Mouse (Mus musculus): ENCODE measurements around the gene Pcx. TPM values are rescaled to one million over a fixed set of nuclear protein-coding genes. Genes with fewer than 3 reads are reported as not detected.

Gene Pcx
- total RNA-seq, 2 experiments from 2014 or later, result 3.9 to 11.0 TPM

DNA sequence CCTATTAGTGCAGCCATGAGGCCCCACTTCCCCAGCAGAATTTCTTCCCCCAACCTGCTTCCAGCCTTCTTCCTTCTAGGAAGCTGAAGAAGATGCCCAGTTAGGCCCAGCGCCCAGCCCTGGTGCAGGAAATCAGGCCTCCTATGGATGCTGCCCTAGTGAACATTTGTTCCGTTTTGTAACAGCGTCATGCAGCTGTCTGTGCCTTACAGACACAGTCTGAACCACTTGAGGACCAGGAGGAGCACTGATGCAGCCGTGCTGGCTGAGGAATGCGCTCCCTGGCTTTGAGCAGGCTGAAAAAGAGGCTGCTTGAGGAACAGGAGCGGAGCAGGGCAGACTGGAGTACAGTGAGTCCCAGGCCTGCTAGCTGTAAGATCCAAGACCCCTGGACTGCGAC, 15.6 kb upstream of the Pcx start:
- ATAC-seq (replicated peaks; ENCODE audit: low FRiP score, low TSS enrichment, poor library complexity, severe bottlenecking), result no peak

GRCm38 (mm10) chr19:4495814-4496213, 14.5 kb upstream of the Pcx start:
- no peak for ATAC-seq (replicated peaks; ENCODE audit: low FRiP score, low TSS enrichment, poor library complexity, severe bottlenecking)

DNA sequence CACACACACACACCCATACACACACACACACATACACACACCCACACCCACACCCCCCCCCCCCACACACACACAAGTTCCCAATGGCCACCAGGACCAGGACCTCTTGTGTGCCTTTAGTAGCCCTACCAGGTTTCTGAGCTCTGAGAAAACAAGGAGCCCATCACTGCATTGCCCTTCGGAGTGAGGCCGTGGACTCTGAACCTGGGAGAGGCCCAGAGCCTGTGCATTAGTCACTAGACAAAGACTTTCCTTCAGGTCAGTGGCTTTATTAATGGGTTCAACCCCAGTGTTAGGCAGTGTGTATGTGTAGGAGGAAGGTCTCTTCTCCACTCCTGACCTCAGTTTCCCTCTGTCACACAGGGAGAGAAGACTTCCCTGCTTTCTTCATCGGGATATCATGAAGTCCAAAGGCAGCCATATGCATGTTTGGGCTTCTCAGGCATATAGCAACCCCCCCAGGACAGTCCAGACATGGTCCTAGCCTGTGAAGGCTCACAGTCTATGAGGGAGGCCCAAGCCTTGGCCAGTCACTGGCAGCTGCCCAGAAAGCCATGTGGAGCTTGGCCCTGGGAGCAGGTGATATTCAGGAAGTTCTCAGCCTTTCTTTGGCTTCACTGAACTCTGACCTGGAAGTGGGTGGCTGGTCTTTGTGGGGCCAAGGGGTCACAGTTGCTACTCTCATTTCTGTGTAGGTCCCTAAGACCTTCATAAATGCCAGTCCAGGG, 13.6 kb upstream of the Pcx start:
- no peak for ATAC-seq (replicated peaks; ENCODE audit: low FRiP score, low TSS enrichment, poor library complexity, severe bottlenecking)

- peak; percentile 60 for ATAC-seq (replicated peaks; ENCODE audit: low FRiP score, low TSS enrichment, poor library complexity, severe bottlenecking)
These were observed 12.9 kb upstream of the Pcx start for GRCm38 (mm10) chr19:4497263-4497973.

DNA sequence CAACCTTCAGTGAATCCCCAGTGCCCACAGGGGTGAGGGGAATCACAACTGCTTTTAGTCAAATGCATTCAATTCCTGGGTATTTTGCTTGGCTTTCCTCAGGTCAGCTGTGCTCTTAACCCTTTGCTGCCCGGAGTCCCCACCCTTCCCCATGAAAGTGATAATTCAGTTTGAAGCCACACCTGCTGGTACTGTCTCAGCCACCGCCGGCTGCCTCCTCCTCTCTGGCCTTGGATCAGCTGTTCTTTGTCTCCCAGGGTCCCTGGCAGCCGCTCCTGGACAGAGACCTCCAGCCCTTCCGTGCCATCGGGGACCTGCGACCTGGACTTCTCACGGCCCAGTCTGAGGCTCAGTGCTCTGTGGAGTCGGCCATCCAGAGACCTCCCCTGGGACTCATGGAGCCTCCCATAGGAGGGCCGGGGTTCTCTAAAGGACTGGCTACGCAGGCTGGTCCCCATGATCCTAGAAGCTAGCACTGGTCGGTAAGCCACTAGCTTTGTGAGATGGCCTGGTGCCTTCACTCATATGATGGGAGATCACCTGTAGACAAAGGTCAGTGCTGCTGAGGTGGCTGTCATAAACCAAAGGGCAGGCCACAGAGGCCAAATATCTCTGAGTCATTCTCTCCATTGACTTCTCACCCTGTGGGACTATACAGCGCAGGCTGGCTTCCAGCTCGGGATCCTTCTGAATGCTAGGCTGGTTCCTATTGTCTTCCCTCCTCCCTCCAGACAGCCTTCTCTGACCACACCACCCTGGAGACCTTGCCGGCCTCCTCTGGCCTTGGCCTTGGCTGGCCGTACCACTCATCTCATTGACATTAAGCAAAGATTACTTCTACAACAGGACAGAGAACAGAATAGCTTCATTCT, 12.0 kb upstream of the Pcx start, which contains the start of gene 2010003K11Rik:
Gene 2010003K11Rik (minus strand): TSS at position 522 of the 872 bp plus-strand sequence.
- no peak for ATAC-seq (replicated peaks; ENCODE audit: low FRiP score, low TSS enrichment, poor library complexity, severe bottlenecking)

GRCm38 (mm10) chr19:4502701-4503100, 7.6 kb upstream of the Pcx start:
- no peak for ATAC-seq (replicated peaks; ENCODE audit: low FRiP score, low TSS enrichment, poor library complexity, severe bottlenecking)

DNA sequence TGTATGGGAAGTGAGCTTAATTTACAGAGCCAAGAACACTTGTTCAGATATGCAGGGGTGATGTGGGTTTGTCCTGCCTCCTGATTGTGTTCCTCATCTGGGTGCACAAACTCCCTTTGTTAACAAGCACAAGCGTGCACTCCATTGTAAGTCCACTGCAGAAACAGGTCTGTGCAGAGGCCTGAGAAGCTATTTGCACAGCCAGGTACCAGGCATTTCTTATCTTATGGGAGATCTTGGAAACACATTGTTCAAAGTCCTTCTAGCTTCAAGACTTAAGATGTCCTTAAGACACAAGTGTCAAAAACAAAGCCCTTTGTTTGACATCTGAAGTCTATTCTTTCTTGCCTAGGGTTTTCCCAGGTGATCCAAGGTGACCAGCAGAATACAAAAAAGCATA, 5.4 kb upstream of the Pcx start:
- no peak for ATAC-seq (replicated peaks; ENCODE audit: low FRiP score, low TSS enrichment, poor library complexity, severe bottlenecking)

DNA sequence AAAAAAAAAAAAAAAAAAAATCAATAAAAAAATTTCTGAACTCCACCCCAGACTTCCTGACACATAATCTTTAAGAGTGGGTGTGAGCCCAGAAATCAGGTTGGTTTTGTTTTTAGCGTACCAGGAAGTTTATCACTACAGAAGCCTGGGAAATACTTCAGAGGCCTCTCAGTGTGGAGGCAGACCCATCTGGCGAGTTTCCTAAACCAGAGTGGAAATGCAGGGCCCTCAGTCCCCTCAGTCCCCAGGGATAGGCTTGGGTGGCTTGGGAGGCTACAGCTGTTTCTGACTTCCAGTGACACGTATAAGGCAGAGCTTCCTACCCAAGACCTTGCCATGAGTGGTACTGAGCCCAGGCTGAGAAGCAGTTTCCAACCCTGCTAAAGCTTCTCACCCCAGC, 2.5 kb upstream of the Pcx start:
- ATAC-seq (replicated peaks; ENCODE audit: low FRiP score, low TSS enrichment, poor library complexity, severe bottlenecking), result no peak

DNA sequence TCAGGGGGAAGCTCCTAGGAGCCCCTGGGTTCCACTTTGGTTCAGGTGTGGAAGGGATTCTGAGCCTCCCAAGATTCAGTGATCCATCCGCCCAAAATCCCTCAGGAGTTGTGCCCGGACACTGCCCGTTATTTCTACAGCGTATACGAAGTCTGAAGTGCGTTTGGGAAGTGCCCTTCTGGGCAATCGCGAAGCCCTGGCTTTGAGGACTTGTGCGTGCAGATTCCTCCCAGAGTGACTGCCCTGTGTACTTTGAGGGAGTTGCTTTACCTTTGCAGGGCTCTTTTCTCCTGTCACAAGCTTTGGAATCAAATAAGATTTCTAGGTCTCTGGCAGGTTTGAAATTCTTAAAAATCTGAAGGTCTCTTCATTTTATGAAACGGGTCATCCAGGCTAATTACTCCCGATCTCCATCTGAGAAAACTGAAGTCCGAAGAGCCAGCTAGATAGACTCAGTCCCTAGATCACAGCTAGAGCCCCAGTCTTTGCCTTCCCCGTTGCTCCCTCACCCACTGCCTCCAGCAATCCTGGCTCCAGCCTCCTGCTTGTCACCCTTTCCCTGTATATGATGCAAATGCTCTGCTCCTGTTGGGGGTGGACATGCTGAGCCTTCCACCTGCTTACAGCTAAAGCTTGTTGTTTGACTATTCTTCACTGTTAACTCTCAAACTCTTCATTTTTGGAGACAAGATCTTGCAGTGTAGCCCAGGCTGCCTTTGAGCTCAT, 1.0 kb downstream of the Pcx start:
- no peak for ATAC-seq (replicated peaks; ENCODE audit: low FRiP score, low TSS enrichment, poor library complexity, severe bottlenecking)

- ATAC-seq (replicated peaks; ENCODE audit: low FRiP score, low TSS enrichment, poor library complexity, severe bottlenecking), result no peak
These were observed 3.1 kb downstream of the Pcx start for GRCm38 (mm10) chr19:4513236-4513858.

GRCm38 (mm10) chr19:4515746-4516145, 5.5 kb downstream of the Pcx start:
- ATAC-seq (replicated peaks; ENCODE audit: low FRiP score, low TSS enrichment, poor library complexity, severe bottlenecking), result no peak

GRCm38 (mm10) chr19:4516288-4516687, 6.0 kb downstream of the Pcx start:
- no peak for ATAC-seq (replicated peaks; ENCODE audit: low FRiP score, low TSS enrichment, poor library complexity, severe bottlenecking)

- no peak for ATAC-seq (replicated peaks; ENCODE audit: low FRiP score, low TSS enrichment, poor library complexity, severe bottlenecking)
These were observed 7.2 kb downstream of the Pcx start for GRCm38 (mm10) chr19:4517483-4517882.

DNA sequence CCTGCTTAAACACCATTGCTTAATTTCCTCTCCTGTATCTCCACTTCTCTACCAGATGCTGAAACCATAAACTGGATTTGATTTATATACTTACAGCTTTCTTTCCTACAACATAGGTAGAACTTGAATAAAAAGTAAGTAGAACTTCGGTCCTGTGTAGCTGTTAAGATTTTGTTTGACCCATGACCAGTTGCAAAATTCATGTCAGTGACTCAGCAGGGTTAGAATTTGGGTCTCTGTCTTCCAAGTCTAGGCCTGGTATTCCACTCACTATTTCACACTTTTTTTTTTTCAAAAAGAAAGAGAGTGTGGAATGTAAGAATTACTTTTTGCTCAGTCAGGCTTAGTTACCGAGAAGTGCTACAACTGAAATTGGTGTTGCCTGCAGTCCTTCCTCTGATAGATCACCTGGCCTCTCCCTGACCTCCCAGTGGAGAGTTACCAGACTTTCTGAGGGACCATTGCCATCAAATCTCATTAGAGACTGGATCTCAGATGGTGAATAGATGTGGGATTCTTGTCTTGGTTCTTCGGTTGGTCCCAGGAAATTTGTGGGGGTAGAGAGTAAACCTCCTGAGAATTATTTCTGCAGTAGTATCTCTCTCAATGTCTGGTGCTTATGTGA, 11.3 kb downstream of the Pcx start:
- ATAC-seq (replicated peaks; ENCODE audit: low FRiP score, low TSS enrichment, poor library complexity, severe bottlenecking), result no peak

DNA sequence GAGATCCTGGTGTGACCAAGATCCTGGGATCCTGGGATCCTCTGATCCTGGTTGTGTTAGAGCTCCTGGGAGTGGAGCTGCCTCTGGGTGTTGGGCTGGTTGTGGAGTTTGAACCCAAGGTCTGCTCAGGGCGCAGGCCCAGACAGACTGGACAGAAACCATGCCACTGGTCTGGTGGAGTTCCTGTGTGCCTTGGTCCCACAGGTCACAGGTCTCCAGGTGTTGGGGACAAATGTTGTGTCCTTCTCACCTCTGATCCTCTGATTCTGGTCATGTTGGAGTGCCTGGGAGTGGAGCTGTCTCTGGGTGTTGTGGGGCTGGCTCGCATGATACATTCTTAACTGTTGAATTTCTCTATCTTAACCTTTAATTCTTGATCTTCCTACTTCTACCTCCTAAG, 24.4 kb downstream of the Pcx start:
- ATAC-seq (replicated peaks; ENCODE audit: low FRiP score, low TSS enrichment, poor library complexity, severe bottlenecking), result no peak

- no peak for ATAC-seq (replicated peaks; ENCODE audit: low FRiP score, low TSS enrichment, poor library complexity, severe bottlenecking)
These were observed 25.6 kb downstream of the Pcx start for GRCm38 (mm10) chr19:4535922-4536321.

DNA sequence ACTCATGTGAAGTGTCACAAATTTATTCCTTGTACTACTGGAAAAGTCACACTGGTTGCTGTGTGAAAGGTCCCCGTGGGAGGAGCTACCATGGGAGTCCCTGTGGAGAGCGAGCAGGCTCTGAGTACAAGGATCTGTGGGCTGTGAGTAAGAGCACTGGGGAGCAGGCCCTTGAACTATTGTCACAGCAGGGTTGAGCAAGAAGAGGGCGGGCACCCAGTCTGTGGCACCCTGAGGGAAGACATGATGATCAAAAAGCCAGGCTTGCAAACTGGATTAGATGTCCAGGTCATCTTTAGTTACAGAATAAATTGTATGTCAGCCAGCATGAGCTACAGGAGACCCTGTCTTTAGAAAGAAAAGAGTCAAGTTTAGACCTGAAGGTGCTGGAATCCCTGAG, 26.3 kb downstream of the Pcx start:
- ATAC-seq (replicated peaks; ENCODE audit: low FRiP score, low TSS enrichment, poor library complexity, severe bottlenecking), result no peak

DNA sequence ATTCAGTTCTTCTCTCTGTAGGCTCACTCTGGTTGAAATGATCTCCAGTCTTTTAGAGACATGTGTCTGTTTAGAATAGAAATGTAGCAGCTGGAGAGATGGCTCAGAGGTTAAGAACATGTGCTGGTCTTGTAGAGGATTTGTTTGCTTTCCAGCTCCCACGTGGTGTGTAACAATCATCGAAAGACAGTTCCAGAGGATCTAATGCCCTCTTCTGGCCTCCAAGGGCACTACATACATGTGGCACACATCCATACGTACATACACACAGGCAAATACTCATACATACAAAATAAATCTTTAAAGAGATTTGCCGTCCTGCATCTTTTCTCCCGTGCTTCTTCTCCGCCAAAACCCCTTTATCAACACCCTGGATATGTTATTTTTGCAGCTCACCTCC, 30.0 kb downstream of the Pcx start:
- ATAC-seq (replicated peaks; ENCODE audit: low FRiP score, low TSS enrichment, poor library complexity, severe bottlenecking), result no peak

DNA sequence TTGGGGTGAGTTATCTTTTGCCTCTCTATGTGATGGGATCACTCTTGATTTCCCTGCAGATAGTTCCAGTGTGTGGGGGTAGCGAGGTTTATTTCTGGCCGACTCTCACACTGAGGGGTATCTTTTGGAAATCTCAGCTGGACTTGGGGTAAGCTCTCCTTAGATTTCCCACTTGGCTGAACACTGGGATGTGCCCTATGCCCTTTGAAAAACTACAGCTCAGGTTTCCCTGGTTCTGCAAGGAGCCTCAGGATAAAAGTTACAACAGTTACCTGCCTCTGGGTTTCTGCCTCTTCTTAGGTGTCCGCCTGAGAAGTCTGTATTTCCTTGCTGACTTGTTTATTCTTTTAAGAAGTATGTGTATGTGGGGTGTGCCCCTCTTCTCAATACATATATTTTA, 30.7 kb downstream of the Pcx start:
- no peak for ATAC-seq (replicated peaks; ENCODE audit: low FRiP score, low TSS enrichment, poor library complexity, severe bottlenecking)

All from megakaryocyte-erythroid progenitor cell, adult 5-6 weeks (primary cell).